Mouse (Mus musculus): Measurements from ENCODE around the gene Haus8. TPM values are rescaled to one million over a fixed set of nuclear protein-coding genes. Genes with fewer than 3 reads are reported as not detected.
A peak's percentile ranks its signal among the peaks of the same experiment; 100 is the strongest.
"Not testable (repeated sequence)": the region's sequence is repeated elsewhere in the genome, so short reads cannot be mapped to it uniquely, and the experiment has no call there.

Haus8 gene
- polyA plus RNA-seq, 1 experiment: 13.3 TPM

- Histone ChIP-seq H3K27me3 (ENCODE audit: control insufficient read depth, insufficient read depth, low read length) (no peaks in the 10 kb centered on the region), H3K4me1 (ENCODE audit: control insufficient read depth, insufficient read depth, insufficient read length) (no peaks in the 10 kb centered on the region), H3K36me3 (ENCODE audit: control insufficient read depth, insufficient read depth, low read length) (no peaks in the 10 kb centered on the region), H3K27ac (ENCODE audit: insufficient read depth, low read length) (no peak overlapping the region), H3K4me3 (ENCODE audit: extremely low read depth, insufficient read depth, insufficient read length) (no peak overlapping the region)
- TF ChIP-seq CTCF (IDR thresholded peaks at IDR 0.05; ENCODE audit: extremely low read depth, insufficient read depth, insufficient read length, insufficient replicate concordance): no peak
- TF ChIP-seq POLR2A (IDR thresholded peaks at IDR 0.05; ENCODE audit: low read depth, low read length): no peak
- WGBS: 89% methylated on average over 2 of the region's 2 CpGs
- no peak for DNase-seq (ENCODE audit: low read depth in 1 of 2, low spot score in 2 of 2)
Measured at GRCm38 (mm10) chr8:71242757-71243156, 30.0 kb downstream of the Haus8 start.

GRCm38 (mm10) chr8:71224560-71224959 is 48.2 kb downstream of the Haus8 start:
- no peaks in the 10 kb centered on the region for H3K36me3 ChIP-seq (ENCODE audit: control insufficient read depth, insufficient read depth, low read length)
- DNase-seq (ENCODE audit: low read depth in 1 of 2, low spot score in 2 of 2): peak in 1 of 2 experiments; percentile 8
- TF ChIP-seq CTCF (IDR thresholded peaks at IDR 0.05; ENCODE audit: extremely low read depth, insufficient read depth, insufficient read length, insufficient replicate concordance): no peak
- no peak for TF ChIP-seq POLR2A (IDR thresholded peaks at IDR 0.05; ENCODE audit: low read depth, low read length)
- 0 out of 2 replicates have a peak, but pooled peaks cover 2% of the 10 kb centered on the region for H3K27me3 ChIP-seq (ENCODE audit: control insufficient read depth, insufficient read depth, low read length)
- no peak overlapping the region for H3K4me3 ChIP-seq (ENCODE audit: extremely low read depth, insufficient read depth, insufficient read length)
- WGBS: 51% methylated on average over 2 of the region's 2 CpGs
- H3K27ac ChIP-seq (ENCODE audit: insufficient read depth, low read length): no peak overlapping the region
- no peaks in the 10 kb centered on the region for H3K4me1 ChIP-seq (ENCODE audit: control insufficient read depth, insufficient read depth, insufficient read length)

- H3K36me3 ChIP-seq (ENCODE audit: control insufficient read depth, insufficient read depth, low read length); DNase-seq (ENCODE audit: low read depth in 1 of 2, low spot score in 2 of 2); H3K4me3 ChIP-seq (ENCODE audit: extremely low read depth, insufficient read depth, insufficient read length); H3K27me3 ChIP-seq (ENCODE audit: control insufficient read depth, insufficient read depth, low read length); H3K27ac ChIP-seq (ENCODE audit: insufficient read depth, low read length); H3K4me1 ChIP-seq (ENCODE audit: control insufficient read depth, insufficient read depth, insufficient read length): not testable (repeated sequence)
- 89% methylated on average over 5 of the region's 5 CpGs for WGBS
Measured at GRCm38 (mm10) chr8:71214266-71214665, 58.5 kb downstream of the Haus8 start.

GRCm38 (mm10) chr8:71205541-71205967 is 67.2 kb downstream of the Haus8 start:
- H3K27ac ChIP-seq (ENCODE audit: insufficient read depth, low read length); H3K27me3 ChIP-seq (ENCODE audit: control insufficient read depth, insufficient read depth, low read length); H3K36me3 ChIP-seq (ENCODE audit: control insufficient read depth, insufficient read depth, low read length); H3K4me1 ChIP-seq (ENCODE audit: control insufficient read depth, insufficient read depth, insufficient read length); DNase-seq (ENCODE audit: low read depth in 1 of 2, low spot score in 2 of 2): not testable (repeated sequence)
- peak overlapping the region; percentile 63 for H3K4me3 ChIP-seq (ENCODE audit: extremely low read depth, insufficient read depth, insufficient read length)
- 1% methylated on average over 6 of the region's 11 CpGs for WGBS

Other genes starting within 250 kb of the Haus8 start
- 47.6 and 50.4 TPM in 2 replicates for gene Myo9b, start 220 bp downstream of the Haus8 start, polyA plus RNA-seq (2012; rRNA removed)
- 104 and 113 TPM in 2 replicates for gene Use1, start 93.9 kb upstream of the Haus8 start, polyA plus RNA-seq (2012; rRNA removed)
- 16.8 and 20.6 TPM in 2 replicates for gene Ocel1, start 98.4 kb upstream of the Haus8 start, polyA plus RNA-seq (2012; rRNA removed)
- 59.4 and 88.0 TPM in 2 replicates for gene Nr2f6, start 109.0 kb upstream of the Haus8 start, polyA plus RNA-seq (2012; rRNA removed)
- 14.7 and 18.4 TPM in 2 replicates for gene Ushbp1, start 122.9 kb upstream of the Haus8 start, polyA plus RNA-seq (2012; rRNA removed)
- gene Babam1, start 123.9 kb upstream of the Haus8 start, polyA plus RNA-seq (2012; rRNA removed): 104 and 128 TPM in 2 replicates
- gene Ankle1, start 133.1 kb upstream of the Haus8 start, polyA plus RNA-seq (2012; rRNA removed): 15.0 and 19.4 TPM in 2 replicates
- 55.1 and 75.0 TPM in 2 replicates for gene Abhd8, start 190.7 kb upstream of the Haus8 start, polyA plus RNA-seq (2012; rRNA removed)
- 46.4 and 69.8 TPM in 2 replicates for gene Mrpl34, start 192.0 kb upstream of the Haus8 start, polyA plus RNA-seq (2012; rRNA removed)
- gene Dda1, start 196.3 kb upstream of the Haus8 start, polyA plus RNA-seq (2012; rRNA removed): 67.8 and 83.4 TPM in 2 replicates
- 15.1 and 20.2 TPM in 2 replicates for gene Ano8, start 213.0 kb upstream of the Haus8 start, polyA plus RNA-seq (2012; rRNA removed)
- 26.3 and 33.3 TPM in 2 replicates for gene Gtpbp3, start 215.2 kb upstream of the Haus8 start, polyA plus RNA-seq (2012; rRNA removed)
- 383 and 496 TPM in 2 replicates for gene Plvap, start 238.8 kb upstream of the Haus8 start, polyA plus RNA-seq (2012; rRNA removed)